Mouse (Mus musculus) left cerebral cortex, postnatal 14 days (tissue): Measurements from ENCODE around the gene Grid2. TPM values are rescaled to one million over a fixed set of nuclear protein-coding genes. Genes with fewer than 3 reads are reported as not detected.

Experiments
- DNase-seq, 2 experiments: peaks; one replicate each; pipeline ENCODE4 v3.0.0; 2021 to 2022; ENCODE audit warnings: low spot score in 2 of 2, mixed read lengths in 1 of 2
- intact Hi-C: fragments of 180-260 bp; cut with DNase I; formaldehyde crosslinking; loops from one replicate; pipeline ENCODE4 v1.15.1; 2025
- total RNA-seq, 2 experiments: library from RNA; stranded (reverse); gene quantifications; 2 replicates each; pipeline ENCODE4 v1.2.3; 2021

Grid2 gene
- total RNA-seq, 2 experiments from 2014 or later = 23.2 to 23.9 TPM

GRCm38 (mm10) chr6:64742915-64743489, 1487.3 kb downstream of the Grid2 start:
- DNase-seq = no peak
- intact Hi-C loops = no loop called here
